Mouse (Mus musculus) urinary bladder, postnatal 0 days (tissue): ENCODE data around the gene Tbc1d14. TPM values are rescaled to one million over a fixed set of nuclear protein-coding genes. Genes with fewer than 3 reads are reported as not detected.

Source experiments
- polyA plus RNA-seq: library from polyadenylated mRNA; unstranded; fragments of >200 nt; fragmentation: Nextera tagmentation; extraction: Ambion mirVana; gene quantifications from 2 replicates; pipeline ENCODE4 v1.2.1, GENCODE M21; 2015

Tbc1d14 gene
- polyA plus RNA-seq: 10.1 and 10.4 TPM in 2 replicates

DNA sequence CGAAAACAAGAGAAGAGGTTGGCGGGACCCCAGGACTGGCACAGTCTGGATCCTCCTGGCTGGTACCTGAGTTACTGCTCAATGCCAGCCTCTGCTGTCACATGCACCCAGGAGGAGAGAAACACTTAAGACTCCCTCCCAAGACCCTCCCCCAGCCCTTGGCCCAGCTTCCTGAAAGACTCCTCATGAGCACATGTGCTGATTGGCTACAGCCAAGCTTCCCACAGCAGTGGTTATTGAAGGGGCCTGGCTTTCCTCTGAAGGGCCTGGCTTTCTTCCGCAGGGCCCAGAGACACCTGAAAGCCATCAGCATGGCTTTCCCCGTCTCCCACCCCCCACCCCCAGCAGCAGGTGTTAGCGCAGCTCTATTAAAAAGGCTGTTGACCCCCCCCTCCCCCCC is at the start of gene Tbc1d14:
Gene Tbc1d14 (minus strand): TSS at position 101 of the 400 bp plus-strand sequence.

DNA sequence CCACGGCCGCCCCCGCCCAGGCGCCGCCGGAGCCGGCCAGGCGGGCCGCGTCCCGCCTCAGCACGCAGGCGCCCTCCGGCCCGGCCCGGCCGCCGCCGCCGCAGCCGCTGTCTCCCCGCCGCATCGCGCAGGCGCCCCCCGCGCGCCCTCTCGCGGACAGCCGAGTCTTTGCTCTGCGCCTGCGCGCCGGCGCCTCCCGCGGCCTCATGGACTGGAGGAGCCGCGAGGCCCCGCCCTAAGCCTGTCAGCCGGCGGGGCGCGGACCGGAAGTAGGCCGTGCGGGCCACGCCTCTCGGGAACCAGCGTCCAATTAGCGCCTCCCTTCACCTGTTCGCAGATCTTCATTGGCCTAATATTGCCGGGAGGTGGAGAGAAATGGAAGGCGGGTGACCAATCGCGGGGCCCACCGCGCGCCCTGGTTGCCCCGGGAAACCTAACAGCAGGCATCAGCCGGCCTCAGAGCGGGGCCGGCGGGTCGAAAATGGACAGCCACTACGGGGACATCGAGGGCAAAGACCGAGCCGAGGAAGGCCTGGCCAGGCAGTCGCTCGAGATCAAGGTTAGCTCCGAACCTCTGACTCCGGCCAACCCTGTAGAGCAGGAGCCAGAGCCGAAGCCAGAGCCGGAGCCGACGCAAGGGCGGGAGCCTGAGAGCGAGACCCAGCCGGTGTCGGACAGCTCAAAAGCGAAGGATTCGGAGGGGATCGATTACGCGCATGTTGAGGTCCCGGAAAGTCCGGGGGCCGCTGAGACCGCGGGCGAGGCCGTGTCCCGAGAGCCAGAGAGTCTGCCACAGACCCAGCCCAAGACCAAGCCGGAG is 108.7 kb downstream of the Tbc1d14 start, which contains the start of the genes Tada2b and Ccdc96:
Gene Tada2b (minus strand): TSS at position 115 of the 820 bp plus-strand sequence.
Gene Ccdc96 (plus strand): TSS at position 418 of the 820 bp plus-strand sequence.

GRCm38 (mm10) chr5:36464709-36465661 is 128.1 kb downstream of the Tbc1d14 start, which contains the start of gene Grpel1:
TSS of gene Grpel1 (plus strand) at chr5:36464998.

Other genes with a start within 250 kb of the Tbc1d14 start
- 6.3 and 7.0 TPM in 2 replicates for gene Sorcs2, start 195.1 kb downstream of the Tbc1d14 start, polyA plus RNA-seq
- gene Grpel1, start 128.3 kb downstream of the Tbc1d14 start, polyA plus RNA-seq: 41.0 and 43.2 TPM in 2 replicates
- 1.2 and 2.0 TPM in 2 replicates for gene Tada2b, start 109.0 kb downstream of the Tbc1d14 start, polyA plus RNA-seq
- gene Ccdc96, start 108.7 kb downstream of the Tbc1d14 start, polyA plus RNA-seq: 0.14 and 0.24 TPM in 2 replicates
- gene D5Ertd579e, start 102.7 kb upstream of the Tbc1d14 start, polyA plus RNA-seq: 16.4 and 18.6 TPM in 2 replicates
- gene Bloc1s4, start 155.4 kb upstream of the Tbc1d14 start, polyA plus RNA-seq: 22.1 and 22.5 TPM in 2 replicates
- 340 and 384 TPM in 2 replicates for gene Mrfap1, start 203.5 kb upstream of the Tbc1d14 start, polyA plus RNA-seq
- 20.5 and 22.7 TPM in 2 replicates for gene Man2b2, start 237.4 kb upstream of the Tbc1d14 start, polyA plus RNA-seq